ENCODE assay signal across 9 mouse cellular contexts in the genomic region with DNA sequence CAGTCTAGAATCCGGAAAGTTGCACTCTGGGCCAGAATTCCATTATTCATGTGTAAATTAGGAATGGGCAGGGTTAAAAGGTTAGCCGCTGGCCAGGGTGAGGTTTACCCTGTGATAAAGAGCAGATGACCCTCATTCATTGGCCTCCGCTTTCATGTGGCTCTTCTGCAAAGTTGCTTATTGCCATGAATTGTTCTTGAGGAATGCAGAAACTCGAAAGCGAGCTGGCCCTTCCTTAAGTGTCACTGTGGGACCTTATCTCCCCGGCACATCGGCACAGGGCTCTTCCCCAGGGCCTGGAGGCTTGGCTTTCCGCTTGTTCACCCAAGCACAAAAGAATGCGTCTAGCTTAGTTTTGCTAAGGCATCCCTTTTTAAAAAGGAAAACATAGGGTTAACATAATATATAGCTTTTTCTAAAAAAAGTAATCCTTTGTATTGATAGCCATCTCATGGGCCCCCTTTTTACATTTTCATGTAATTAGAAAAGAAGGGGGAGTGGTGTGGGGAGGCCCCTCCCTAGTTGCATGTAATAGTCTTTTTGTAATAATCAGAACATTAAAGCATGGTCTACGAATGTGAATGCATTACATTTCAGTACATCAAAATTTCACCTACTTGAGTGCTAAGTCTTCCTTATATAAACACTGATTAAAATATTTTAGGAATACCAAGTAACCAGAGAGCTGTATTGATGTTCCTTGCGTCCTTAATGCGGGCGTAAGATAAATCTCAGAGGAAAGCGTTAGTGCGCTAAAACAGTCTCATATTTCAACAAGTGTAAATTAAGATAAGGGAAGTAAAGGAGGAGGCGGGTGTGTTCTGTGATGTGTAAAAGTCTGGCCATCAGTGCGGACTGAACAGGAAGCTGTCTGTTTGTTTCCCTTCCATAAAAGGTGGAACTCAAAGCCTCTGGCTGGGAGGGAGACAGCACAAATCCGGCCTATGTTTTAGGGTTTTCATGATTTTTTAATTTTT. TPM values are rescaled to one million over a fixed set of nuclear protein-coding genes. Genes with fewer than 3 reads are reported as not detected.
A peak's percentile ranks its signal among the peaks of the same experiment; 100 is the strongest.
DNase-seq lines count a peak whose midpoint lies in the region; ATAC-seq and TF ChIP-seq lines count a peak whose summit lies in the region.
"Had no signal": no experiment of that assay in that cellular context is flagged by ENCODE, and none has a peak within 500 bp of the region (broad histone marks: within the 10 kb centered on the region; RNA-seq: fewer than 3 reads in every experiment).

No protein-coding gene starts in this region.

- H3K9me3 ChIP-seq in forebrain, embryonic 13.5 days (replicated peaks), result no peaks in the 10 kb centered on the region; the same call in 1 of the 2 replicates
- H3K9me3 ChIP-seq in forebrain, postnatal 0 days (ENCODE audit: low read length), result no peaks in the 10 kb centered on the region
- peaks cover 12% of the 10 kb centered on the region for H3K9me3 ChIP-seq in E14TG2a.4 (ENCODE audit: low read length)
- no peaks in the 10 kb centered on the region for H3K9me3 ChIP-seq in embryonic facial prominence, embryonic 14.5 days (ENCODE audit: control insufficient read depth, low read length)
- H3K9me3 ChIP-seq in lung, embryonic 15.5 days, result no peaks in the 10 kb centered on the region

- intact Hi-C loops in left cerebral cortex, postnatal 10 days (cut with DNase I), result no loop called here

- H3K27me3 ChIP-seq in forebrain, embryonic 13.5 days, result peaks cover 32% of the 10 kb centered on the region
- peaks cover 23% of the 10 kb centered on the region for H3K27me3 ChIP-seq in forebrain, postnatal 0 days (ENCODE audit: insufficient read depth, low read length)
- H3K27me3 ChIP-seq in E14TG2a.4 (ENCODE audit: insufficient read depth, low read length), result peaks cover 9% of the 10 kb centered on the region; the same call in 1 of the 2 replicates
- no peaks in the 10 kb centered on the region for H3K27me3 ChIP-seq in embryonic facial prominence, embryonic 14.5 days (replicated peaks; ENCODE audit: control insufficient read depth, insufficient read depth, low read length)
- peaks cover 10% of the 10 kb centered on the region; the same call in 1 of the 2 replicates for H3K27me3 ChIP-seq in lung, embryonic 15.5 days

- H3K4me2 ChIP-seq in forebrain, embryonic 13.5 days, result peak overlapping the region; percentile 15; the same call in 1 of the 2 replicates
- H3K4me2 ChIP-seq in forebrain, postnatal 0 days (ENCODE audit: low read depth), result no peak overlapping the region
- H3K4me2 ChIP-seq in embryonic facial prominence, embryonic 14.5 days (ENCODE audit: low read depth, low read length), result peak overlapping the region; percentile 31
- peak overlapping the region; percentile 17; the same call in 1 of the 2 replicates for H3K4me2 ChIP-seq in lung, embryonic 15.5 days

- no peak for ATAC-seq in forebrain, embryonic 13.5 days
- ATAC-seq in forebrain, postnatal 0 days, result no peak
- 0 out of 2 replicates have a peak, but pooled peaks have one; percentile 34 for ATAC-seq in embryonic facial prominence, embryonic 14.5 days (ENCODE audit: low read depth)
- no peak for ATAC-seq in lung, embryonic 15.5 days (ENCODE audit: borderline replicate concordance, extremely low read depth, low FRiP score, low TSS enrichment)

- no peak for DNase-seq in forebrain, postnatal 0 days
- DNase-seq in embryonic facial prominence, embryonic 14.5 days (ENCODE audit: low spot score), result no peak
- DNase-seq in thymus, postnatal 0 days (ENCODE audit: low spot score), result no peak
- no peak for DNase-seq in gastrocnemius, adult 18-20 months (ENCODE audit: low spot score)
- no peak for DNase-seq in left cerebral cortex, postnatal 10 days (ENCODE audit: extremely low spot score in 1 of 2, low spot score in 2 of 2)
- DNase-seq: liver had no signal

- H3K4me1 ChIP-seq in forebrain, embryonic 13.5 days, result peaks cover 15% of the 10 kb centered on the region
- H3K4me1 ChIP-seq in forebrain, postnatal 0 days (ENCODE audit: insufficient read depth), result no peaks in the 10 kb centered on the region
- peaks cover 66% of the 10 kb centered on the region for H3K4me1 ChIP-seq in E14TG2a.4 (replicated peaks; ENCODE audit: low read depth, low read length)
- peaks cover 11% of the 10 kb centered on the region; the same call in 1 of the 2 replicates for H3K4me1 ChIP-seq in embryonic facial prominence, embryonic 14.5 days (ENCODE audit: control insufficient read depth, insufficient read depth, low read length)
- H3K4me1 ChIP-seq in lung, embryonic 15.5 days, result peaks cover 14% of the 10 kb centered on the region

- no peak overlapping the region for H3K9ac ChIP-seq in forebrain, embryonic 13.5 days
- H3K9ac ChIP-seq in forebrain, postnatal 0 days, result no peak overlapping the region
- H3K9ac ChIP-seq in embryonic facial prominence, embryonic 14.5 days (ENCODE audit: low read depth, low read length), result no peak overlapping the region
- no peak overlapping the region for H3K9ac ChIP-seq in lung, embryonic 15.5 days

- 16% methylated on average over 18 of the region's 18 CpGs for WGBS in forebrain, embryonic 13.5 days
- 33% methylated on average over 18 of the region's 18 CpGs for WGBS in forebrain, postnatal 0 days
- WGBS in embryonic facial prominence, embryonic 14.5 days, result 26% methylated on average over 18 of the region's 18 CpGs
- WGBS in lung, embryonic 15.5 days, result 24% methylated on average over 18 of the region's 18 CpGs

- no peak for TF ChIP-seq CTCF in forebrain, postnatal 0 days (IDR thresholded peaks at IDR 0.05; ENCODE audit: low read depth)
- no peak for TF ChIP-seq CTCF in E14TG2a.4 (conservative IDR thresholded peaks at IDR 0.05; ENCODE audit: low read length)

- no peak overlapping the region for H3K27ac ChIP-seq in forebrain, embryonic 13.5 days
- no peak overlapping the region for H3K27ac ChIP-seq in forebrain, postnatal 0 days (ENCODE audit: low read depth, low read length)
- 0 out of 2 replicates have a peak overlapping the region, but pooled peaks have one; percentile 21 for H3K27ac ChIP-seq in embryonic facial prominence, embryonic 14.5 days (replicated peaks; ENCODE audit: low read depth, low read length)
- no peak overlapping the region for H3K27ac ChIP-seq in lung, embryonic 15.5 days

- H3K4me3 ChIP-seq in forebrain, embryonic 13.5 days, result no peak overlapping the region
- H3K4me3 ChIP-seq in forebrain, postnatal 0 days (ENCODE audit: low read depth, low read length), result no peak overlapping the region
- H3K4me3 ChIP-seq in E14TG2a.4 (replicated peaks; ENCODE audit: low read length), result peak overlapping the region; percentile 30
- no peak overlapping the region for H3K4me3 ChIP-seq in embryonic facial prominence, embryonic 14.5 days (ENCODE audit: low read depth, low read length)
- no peak overlapping the region for H3K4me3 ChIP-seq in lung, embryonic 15.5 days

- no peaks in the 10 kb centered on the region for H3K36me3 ChIP-seq in forebrain, embryonic 13.5 days (ENCODE audit: poor library complexity, severe bottlenecking)
- H3K36me3 ChIP-seq in forebrain, postnatal 0 days (ENCODE audit: insufficient read depth), result no peaks in the 10 kb centered on the region
- H3K36me3 ChIP-seq in E14TG2a.4 (ENCODE audit: insufficient read depth, low read length), result 0 out of 2 replicates have a peak, but pooled peaks cover 3% of the 10 kb centered on the region
- H3K36me3 ChIP-seq in embryonic facial prominence, embryonic 14.5 days (ENCODE audit: control insufficient read depth, insufficient read depth, low read length), result no peaks in the 10 kb centered on the region
- no peaks in the 10 kb centered on the region for H3K36me3 ChIP-seq in lung, embryonic 15.5 days

RNA-seq across cellular contexts. Expression of gene Prtg, which starts 6.2 kb away (rescaled TPM):
- polyA plus RNA-seq in forebrain, embryonic 13.5 days (2015; fragmentation: Nextera tagmentation; extraction: Ambion mirVana), result 0.43 and 0.74 TPM in 2 replicates
- total RNA-seq in forebrain, postnatal 0 days (2014; rRNA removed), result 0.62 and 0.76 TPM in 2 replicates
- 0.11 and 0.18 TPM in 2 replicates for polyA plus RNA-seq in forebrain, postnatal 0 days (2015; fragmentation: Nextera tagmentation; extraction: Ambion mirVana)
- polyA plus RNA-seq in embryonic facial prominence, embryonic 14.5 days (2014; fragmentation: Nextera tagmentation; extraction: Ambion mirVana), result 1.3 and 1.4 TPM in 2 replicates
- polyA plus RNA-seq in lung, embryonic 15.5 days (2015; fragmentation: Nextera tagmentation; extraction: Ambion mirVana), result 0.50 and 0.58 TPM in 2 replicates
- 0.13 and 0.17 TPM in 2 replicates for polyA plus RNA-seq in thymus, postnatal 0 days (2015; fragmentation: Nextera tagmentation; extraction: Ambion mirVana)
- total RNA-seq in gastrocnemius, adult 18-20 months (2021), result under 1 TPM; 0.02 to 0.07 TPM
- under 1 TPM; 0.63 to 0.66 TPM for total RNA-seq in left cerebral cortex, postnatal 10 days (2021)
